Mouse (Mus musculus): ENCODE results near the gene Desi1.

DNA sequence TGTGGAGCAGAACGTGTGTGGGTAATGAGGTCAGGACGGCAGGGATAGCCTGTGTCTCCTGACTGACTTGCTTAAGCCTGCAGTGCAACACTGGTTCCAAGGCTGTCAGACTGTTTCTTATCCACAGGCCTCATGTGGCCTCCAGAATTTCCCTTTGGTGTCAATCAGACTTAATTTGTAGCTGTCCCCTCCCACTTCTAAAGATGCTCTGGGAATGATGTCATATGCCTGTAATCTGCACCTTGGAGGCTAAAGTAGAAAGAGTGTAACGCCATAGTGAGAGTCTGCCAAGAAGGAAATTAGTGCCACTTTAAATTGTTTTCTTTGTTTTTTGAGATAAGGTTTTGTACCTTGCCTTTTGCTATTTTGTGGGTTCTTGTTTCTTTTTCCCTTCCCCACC lies 14.4 kb downstream of the Desi1 start:
- TF ChIP-seq CTCF (IDR thresholded peaks at IDR 0.05; ENCODE audit: low read depth) (no peak), EP300 (optimal IDR thresholded peaks at IDR 0.05) (no peak)
